Mouse (Mus musculus): ENCODE measurements around the gene Slirp.
"Not testable (repeated sequence)": the region's sequence is repeated elsewhere in the genome, so short reads cannot be mapped to it uniquely, and the experiment has no call there.

DNA sequence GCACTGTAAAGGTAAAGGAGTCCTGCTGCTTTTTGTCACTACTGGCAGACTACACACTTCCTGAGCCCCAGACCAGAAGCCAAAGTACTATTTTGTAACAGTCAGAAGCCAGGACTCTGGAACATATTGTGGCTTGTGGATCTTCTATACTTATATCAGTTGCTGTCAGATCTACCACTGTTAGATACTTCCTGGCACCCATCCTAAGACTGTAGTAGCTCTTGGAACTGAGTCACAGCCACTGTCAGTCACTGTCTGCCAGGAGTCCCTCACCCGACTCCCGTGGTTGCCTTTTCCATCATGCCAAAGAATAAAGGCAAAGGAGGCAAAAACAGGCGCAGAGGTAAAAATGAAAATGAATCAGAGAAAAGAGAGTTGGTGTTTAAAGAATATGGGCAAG, 50.7 kb downstream of the Slirp start, which contains the start of gene Gm5788:
- not testable (repeated sequence) for TF ChIP-seq CTCF (conservative IDR thresholded peaks at IDR 0.05 in 1 of 2, IDR thresholded peaks at IDR 0.05 in 1 of 2; ENCODE audit: low read depth in 2 of 2, low read length in 2 of 2); MXI1 (IDR thresholded peaks at IDR 0.05; ENCODE audit: low read depth, low read length); GABPA (IDR thresholded peaks at IDR 0.05; ENCODE audit: insufficient replicate concordance, low read depth, low read length); SMC3 (IDR thresholded peaks at IDR 0.05; ENCODE audit: low read depth, low read length); ZNF384 (IDR thresholded peaks at IDR 0.05; ENCODE audit: low read depth, low read length); POLR2A (IDR thresholded peaks at IDR 0.05; ENCODE audit: low read depth, low read length); MAZ (IDR thresholded peaks at IDR 0.05; ENCODE audit: low read depth, low read length); TCF12 (IDR thresholded peaks at IDR 0.05; ENCODE audit: low read depth, low read length); USF1 (IDR thresholded peaks at IDR 0.05; ENCODE audit: low read depth, low read length); ZC3H11A (IDR thresholded peaks at IDR 0.05; ENCODE audit: low read depth, low read length); SIN3A (IDR thresholded peaks at IDR 0.05; ENCODE audit: low read length); ZMIZ1 (IDR thresholded peaks at IDR 0.05; ENCODE audit: low read depth, low read length); USF2 (conservative IDR thresholded peaks at IDR 0.05; ENCODE audit: low read depth, low read length); KAT2A (IDR thresholded peaks at IDR 0.05; ENCODE audit: insufficient replicate concordance, low read length)
